Mouse (Mus musculus): ENCODE measurements around the gene Synpo2. TPM values are rescaled to one million over a fixed set of nuclear protein-coding genes. Genes with fewer than 3 reads are reported as not detected.

Gene Synpo2
- polyA plus RNA-seq, 1 experiment from 2014 or later: 1.8 TPM

GRCm38 (mm10) chr3:123204658-123205057, 31.3 kb downstream of the Synpo2 start:
- Histone ChIP-seq H3K4me3 (replicated peaks) (no peak overlapping the region), H3K9ac (replicated peaks) (no peak overlapping the region), H3K9me3 (replicated peaks) (no peaks in the 10 kb centered on the region), H3K27me3 (replicated peaks) (no peaks in the 10 kb centered on the region), H3K27ac (replicated peaks) (0 out of 2 replicates have a peak overlapping the region, but pooled peaks have one; percentile 1), H3K36me3 (no peaks in the 10 kb centered on the region), H3K4me1 (no peaks in the 10 kb centered on the region), H3K4me2 (no peak overlapping the region)
- no peak for ATAC-seq (ENCODE audit: low FRiP score)
- 66% methylated on average over 4 of the region's 4 CpGs for whole genome bisulfite sequencing

DNA sequence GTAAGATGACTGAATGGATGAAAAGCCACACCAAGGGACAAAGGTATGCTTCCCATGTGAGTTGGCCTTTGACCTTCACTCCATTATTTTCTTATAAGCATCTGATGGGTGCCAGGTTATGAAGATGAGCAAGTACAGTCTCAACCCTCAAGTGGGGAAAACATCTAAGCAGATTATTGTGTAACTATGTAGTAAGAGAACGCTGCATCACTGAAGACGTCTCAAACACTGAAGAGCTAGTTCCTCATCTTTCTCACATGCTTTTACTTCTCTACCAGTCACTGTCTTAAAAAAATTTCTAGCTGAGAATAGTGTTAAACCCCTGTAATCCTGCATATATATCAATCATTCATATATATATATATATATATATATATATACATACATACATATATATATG, 34.2 kb downstream of the Synpo2 start:
- Histone ChIP-seq H3K27me3 (replicated peaks) (no peaks in the 10 kb centered on the region), H3K27ac (replicated peaks) (no peak overlapping the region), H3K9me3 (replicated peaks) (no peaks in the 10 kb centered on the region), H3K36me3 (no peaks in the 10 kb centered on the region), H3K9ac (replicated peaks) (no peak overlapping the region), H3K4me3 (replicated peaks) (no peak overlapping the region), H3K4me1 (no peaks in the 10 kb centered on the region), H3K4me2 (no peak overlapping the region)
- WGBS: 90% methylated on average over 2 of the region's 2 CpGs
- ATAC-seq (ENCODE audit: low FRiP score): no peak

DNA sequence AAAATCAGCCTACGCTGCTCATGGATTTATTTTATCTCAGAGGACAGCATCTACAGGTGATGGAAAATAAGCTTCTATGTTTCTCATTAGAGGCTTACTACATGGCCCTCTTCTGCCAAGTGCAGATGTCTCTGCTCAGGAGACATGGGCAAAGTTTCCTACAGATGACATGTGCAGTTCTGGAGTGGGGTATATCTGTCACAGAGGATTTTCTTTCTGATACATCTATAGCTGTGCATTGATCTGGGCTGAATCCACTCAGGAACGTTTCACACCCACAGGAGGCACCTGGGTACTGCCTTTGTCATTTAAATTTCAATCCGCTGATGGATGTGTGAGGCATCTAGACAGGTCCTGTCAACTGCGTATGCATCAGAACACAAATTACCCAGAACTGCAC, 42.2 kb downstream of the Synpo2 start:
- Histone ChIP-seq H3K27me3 (replicated peaks) (no peaks in the 10 kb centered on the region), H3K36me3 (no peaks in the 10 kb centered on the region), H3K27ac (replicated peaks) (no peak overlapping the region), H3K4me2 (no peak overlapping the region), H3K9me3 (replicated peaks) (no peaks in the 10 kb centered on the region), H3K4me3 (replicated peaks) (no peak overlapping the region), H3K4me1 (0 out of 2 replicates have a peak, but pooled peaks cover 2% of the 10 kb centered on the region), H3K9ac (replicated peaks) (no peak overlapping the region)
- no peak for ATAC-seq (ENCODE audit: low FRiP score)
- 81% methylated on average over 4 of the region's 4 CpGs for WGBS

- no peak overlapping the region for H3K4me2 ChIP-seq
- no peak for ATAC-seq (ENCODE audit: low FRiP score)
- H3K4me3 ChIP-seq (replicated peaks): no peak overlapping the region
- no peak overlapping the region for H3K27ac ChIP-seq (replicated peaks)
- H3K36me3 ChIP-seq: no peaks in the 10 kb centered on the region
- H3K4me1 ChIP-seq: 0 out of 2 replicates have a peak, but pooled peaks cover 2% of the 10 kb centered on the region
- no peaks in the 10 kb centered on the region for H3K9me3 ChIP-seq (replicated peaks)
- no peaks in the 10 kb centered on the region for H3K27me3 ChIP-seq (replicated peaks)
- no peak overlapping the region for H3K9ac ChIP-seq (replicated peaks)
Observed at GRCm38 (mm10) chr3:123191602-123192001, 44.3 kb downstream of the Synpo2 start.

GRCm38 (mm10) chr3:123190329-123190728, 45.6 kb downstream of the Synpo2 start:
- Histone ChIP-seq H3K27me3 (replicated peaks) (no peaks in the 10 kb centered on the region), H3K4me1 (0 out of 2 replicates have a peak, but pooled peaks cover 2% of the 10 kb centered on the region), H3K9me3 (replicated peaks) (no peaks in the 10 kb centered on the region), H3K4me3 (replicated peaks) (no peak overlapping the region), H3K9ac (replicated peaks) (no peak overlapping the region), H3K36me3 (no peaks in the 10 kb centered on the region), H3K27ac (replicated peaks) (no peak overlapping the region), H3K4me2 (no peak overlapping the region)
- no peak for ATAC-seq (ENCODE audit: low FRiP score)
- WGBS: 89% methylated on average over 6 of the region's 6 CpGs

GRCm38 (mm10) chr3:123189826-123190225, 46.1 kb downstream of the Synpo2 start:
- no peak overlapping the region for H3K27ac ChIP-seq (replicated peaks)
- no peaks in the 10 kb centered on the region for H3K36me3 ChIP-seq
- H3K4me3 ChIP-seq (replicated peaks): no peak overlapping the region
- H3K9ac ChIP-seq (replicated peaks): no peak overlapping the region
- no peaks in the 10 kb centered on the region for H3K9me3 ChIP-seq (replicated peaks)
- ATAC-seq (ENCODE audit: low FRiP score): no peak
- H3K27me3 ChIP-seq (replicated peaks): no peaks in the 10 kb centered on the region
- H3K4me2 ChIP-seq: no peak overlapping the region
- 0 out of 2 replicates have a peak, but pooled peaks cover 2% of the 10 kb centered on the region for H3K4me1 ChIP-seq
- WGBS: 49% methylated on average over 1 of the region's 1 CpGs

- no peak overlapping the region for H3K4me2 ChIP-seq
- H3K36me3 ChIP-seq: no peaks in the 10 kb centered on the region
- no peak overlapping the region for H3K9ac ChIP-seq (replicated peaks)
- H3K9me3 ChIP-seq (replicated peaks): no peaks in the 10 kb centered on the region
- WGBS: 91% methylated on average over 12 of the region's 12 CpGs
- no peak overlapping the region for H3K4me3 ChIP-seq (replicated peaks)
- 0 out of 2 replicates have a peak, but pooled peaks cover 2% of the 10 kb centered on the region for H3K4me1 ChIP-seq
- no peaks in the 10 kb centered on the region for H3K27me3 ChIP-seq (replicated peaks)
- no peak for ATAC-seq (ENCODE audit: low FRiP score)
- no peak overlapping the region for H3K27ac ChIP-seq (replicated peaks)
Observed at GRCm38 (mm10) chr3:123188616-123189230, 47.2 kb downstream of the Synpo2 start.

DNA sequence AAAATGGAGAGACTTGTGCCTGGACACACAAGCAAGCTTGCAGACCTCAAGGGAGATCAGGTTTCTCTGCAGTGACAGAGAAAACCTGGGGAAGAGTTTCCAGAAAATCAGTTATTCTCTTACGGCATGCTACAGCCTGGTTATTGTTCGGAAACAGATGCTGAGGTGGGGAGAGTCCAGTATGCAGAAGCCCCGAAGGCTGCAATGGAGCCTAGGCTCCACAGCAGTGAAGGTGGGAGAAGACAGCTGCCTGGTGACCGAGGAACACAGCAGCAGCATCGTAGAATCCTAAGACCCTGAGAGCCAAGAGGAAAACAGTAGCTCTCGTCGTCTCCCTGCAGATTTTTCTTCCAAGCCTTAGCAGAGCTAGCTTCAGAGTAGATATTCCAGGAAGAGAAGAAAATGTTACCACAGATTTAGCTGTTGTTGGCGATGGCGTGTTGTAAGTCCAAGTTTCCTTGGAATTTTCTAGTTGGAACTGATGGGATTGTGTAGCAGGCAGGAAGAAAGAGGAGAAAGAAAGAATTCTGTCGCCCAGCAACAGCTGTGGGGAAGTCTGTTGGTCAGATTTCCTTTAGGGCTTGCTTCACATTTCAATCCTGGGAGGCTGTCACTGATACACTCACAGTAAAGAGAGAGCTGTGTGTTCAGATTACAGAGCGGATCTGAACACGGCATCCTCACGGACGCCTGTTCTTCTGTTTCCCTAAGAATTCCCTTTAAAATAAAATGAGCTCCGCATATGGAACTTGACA, 48.4 kb downstream of the Synpo2 start:
- H3K4me1 ChIP-seq: 0 out of 2 replicates have a peak, but pooled peaks cover 2% of the 10 kb centered on the region
- H3K27ac ChIP-seq (replicated peaks): no peak overlapping the region
- ATAC-seq (ENCODE audit: low FRiP score): no peak
- no peaks in the 10 kb centered on the region for H3K9me3 ChIP-seq (replicated peaks)
- H3K4me3 ChIP-seq (replicated peaks): no peak overlapping the region
- no peak overlapping the region for H3K4me2 ChIP-seq
- no peak overlapping the region for H3K9ac ChIP-seq (replicated peaks)
- H3K36me3 ChIP-seq: no peaks in the 10 kb centered on the region
- H3K27me3 ChIP-seq (replicated peaks): no peaks in the 10 kb centered on the region
- 84% methylated on average over 15 of the region's 15 CpGs for WGBS

GRCm38 (mm10) chr3:123185238-123185925, 50.6 kb downstream of the Synpo2 start:
- WGBS: 80% methylated on average over 10 of the region's 10 CpGs
- Histone ChIP-seq H3K9me3 (replicated peaks) (no peaks in the 10 kb centered on the region), H3K4me2 (no peak overlapping the region), H3K27me3 (replicated peaks) (no peaks in the 10 kb centered on the region), H3K9ac (replicated peaks) (no peak overlapping the region), H3K27ac (replicated peaks) (no peak overlapping the region), H3K36me3 (no peaks in the 10 kb centered on the region), H3K4me1 (0 out of 2 replicates have a peak, but pooled peaks cover 2% of the 10 kb centered on the region), H3K4me3 (replicated peaks) (no peak overlapping the region)
- ATAC-seq (ENCODE audit: low FRiP score): no peak

DNA sequence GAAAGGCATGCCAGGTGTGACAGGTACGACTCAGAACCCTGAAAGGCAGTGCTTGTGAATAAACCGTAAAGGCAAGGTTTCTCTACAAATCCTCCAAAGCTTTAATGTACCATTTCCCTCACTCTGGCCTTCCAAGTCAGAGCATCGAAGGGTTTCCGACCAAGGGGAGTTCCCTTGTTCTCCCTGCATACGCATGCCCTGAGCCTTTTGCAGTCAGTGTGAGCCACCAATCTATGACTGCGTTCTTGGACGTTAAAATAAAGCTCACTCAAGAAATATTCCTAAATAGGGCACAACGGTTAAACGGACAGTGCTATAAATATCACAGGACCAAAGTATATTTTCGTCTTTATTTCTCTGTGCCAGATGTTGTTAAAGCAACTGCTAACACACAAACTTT, 51.7 kb downstream of the Synpo2 start:
- WGBS: 92% methylated on average over 10 of the region's 10 CpGs
- H3K9ac ChIP-seq (replicated peaks): no peak overlapping the region
- H3K27me3 ChIP-seq (replicated peaks): no peaks in the 10 kb centered on the region
- no peaks in the 10 kb centered on the region for H3K4me1 ChIP-seq
- no peak for ATAC-seq (ENCODE audit: low FRiP score)
- no peak overlapping the region for H3K27ac ChIP-seq (replicated peaks)
- no peaks in the 10 kb centered on the region for H3K9me3 ChIP-seq (replicated peaks)
- H3K4me3 ChIP-seq (replicated peaks): no peak overlapping the region
- H3K4me2 ChIP-seq: no peak overlapping the region
- H3K36me3 ChIP-seq: no peaks in the 10 kb centered on the region

DNA sequence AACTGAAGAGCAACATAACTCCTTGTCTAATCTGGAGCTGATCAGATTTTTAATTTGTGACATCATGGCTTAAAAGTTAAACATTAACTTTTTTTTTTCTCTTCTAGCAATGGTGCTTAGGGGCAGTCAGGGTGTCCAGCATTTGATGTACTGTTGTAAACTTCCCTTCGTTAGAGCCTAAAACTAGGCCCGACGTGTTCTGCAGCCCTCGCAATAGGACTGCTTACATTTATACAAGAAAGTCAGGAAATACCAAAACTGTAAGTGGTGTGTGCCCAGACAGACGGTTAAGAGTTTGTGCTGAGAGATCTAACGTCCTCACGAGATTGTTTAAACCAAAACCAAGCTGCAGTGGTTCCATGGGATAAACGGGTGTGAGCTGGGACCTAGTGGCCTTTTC, 56.4 kb downstream of the Synpo2 start:
- no peaks in the 10 kb centered on the region for H3K36me3 ChIP-seq
- no peaks in the 10 kb centered on the region for H3K9me3 ChIP-seq (replicated peaks)
- no peak overlapping the region for H3K27ac ChIP-seq (replicated peaks)
- no peak overlapping the region for H3K9ac ChIP-seq (replicated peaks)
- 78% methylated on average over 8 of the region's 8 CpGs for WGBS
- no peaks in the 10 kb centered on the region for H3K4me1 ChIP-seq
- H3K4me2 ChIP-seq: no peak overlapping the region
- H3K27me3 ChIP-seq (replicated peaks): no peaks in the 10 kb centered on the region
- ATAC-seq (ENCODE audit: low FRiP score): no peak
- no peak overlapping the region for H3K4me3 ChIP-seq (replicated peaks)

GRCm38 (mm10) chr3:123179041-123179440, 56.9 kb downstream of the Synpo2 start:
- Histone ChIP-seq H3K9ac (replicated peaks) (no peak overlapping the region), H3K9me3 (replicated peaks) (no peaks in the 10 kb centered on the region), H3K4me3 (replicated peaks) (no peak overlapping the region), H3K27ac (replicated peaks) (no peak overlapping the region), H3K27me3 (replicated peaks) (no peaks in the 10 kb centered on the region), H3K36me3 (no peaks in the 10 kb centered on the region), H3K4me2 (no peak overlapping the region), H3K4me1 (no peaks in the 10 kb centered on the region)
- ATAC-seq (ENCODE audit: low FRiP score): no peak
- WGBS: 87% methylated on average over 5 of the region's 5 CpGs

Data from neural tube, embryonic 15.5 days (tissue).